Mouse (Mus musculus) limb, embryonic 15.5 days (tissue): Measurements from ENCODE around the gene Pih1d1. TPM values are rescaled to one million over a fixed set of nuclear protein-coding genes. Genes with fewer than 3 reads are reported as not detected.

ENCODE experiments used
- ATAC-seq: fragments of 200-750 bp; cut with Nextera tagmentation; 2 replicates; pipeline ENCODE4 v1.8.0; 2017; ENCODE audit warnings: low read depth, moderate TSS enrichment; ENCODE audit not compliant: insufficient number of reproducible peaks, low FRiP score, low TSS enrichment
- H3K27ac ChIP-seq: fragments of 300-500 bp; sonication (generic); 2 replicates; pipeline ENCODE4 v1.5.1; 2015; ENCODE audit warnings: moderate library complexity, mild to moderate bottlenecking, inconsistent platforms
- H3K27me3 ChIP-seq: fragments of 300-500 bp; sonication (generic); 2 replicates; pipeline ENCODE4 v1.6.1; 2015; ENCODE audit warnings: inconsistent platforms
- H3K36me3 ChIP-seq: fragments of 300-500 bp; sonication (generic); 2 replicates; pipeline ENCODE4 v1.6.1; 2015; ENCODE audit warnings: inconsistent platforms
- H3K4me1 ChIP-seq: fragments of 300-500 bp; sonication (generic); 2 replicates; pipeline ENCODE4 v1.6.1; 2015; ENCODE audit warnings: inconsistent platforms
- H3K4me2 ChIP-seq: fragments of 300-500 bp; sonication (generic); 2 replicates; pipeline ENCODE4 v1.6.1; 2015; ENCODE audit warnings: mild to moderate bottlenecking, inconsistent platforms
- H3K4me3 ChIP-seq: fragments of 300-500 bp; sonication (generic); 2 replicates; pipeline ENCODE4 v1.5.1; 2015; ENCODE audit warnings: mild to moderate bottlenecking, inconsistent platforms
- H3K9ac ChIP-seq: fragments of 300-500 bp; sonication (generic); 2 replicates; pipeline ENCODE4 v1.6.1; 2015; ENCODE audit warnings: inconsistent platforms
- H3K9me3 ChIP-seq: fragments of 300-500 bp; sonication (generic); 2 replicates; pipeline ENCODE4 v1.6.1; 2016; ENCODE audit warnings: inconsistent platforms
- WGBS: fragments of 180-500 bp; shearing (Covaris S2); methylation state at CpG from one replicate; pipeline ENCODE4 v1.1.7; 2015; 5-methylcytosine and 5-hydroxymethylcytosine counted together
- microRNA counts: library from miRNA; unstranded; fragments of <30 nt; microRNA quantifications from one replicate; lab custom pipeline; 2016
- microRNA-seq: library from miRNA; unstranded; fragments of <30 nt; microRNA quantifications from one replicate; pipeline ENCODE4, GENCODE M21; 2016
- polyA plus RNA-seq: library from polyadenylated mRNA; unstranded; fragments of >200 nt; fragmentation: Nextera tagmentation; extraction: Ambion mirVana; gene quantifications from 2 replicates; pipeline ENCODE4 v1.2.1, GENCODE M21; 2015

Gene Pih1d1
- polyA plus RNA-seq, 1 experiment from 2014 or later = 76.3 TPM

DNA sequence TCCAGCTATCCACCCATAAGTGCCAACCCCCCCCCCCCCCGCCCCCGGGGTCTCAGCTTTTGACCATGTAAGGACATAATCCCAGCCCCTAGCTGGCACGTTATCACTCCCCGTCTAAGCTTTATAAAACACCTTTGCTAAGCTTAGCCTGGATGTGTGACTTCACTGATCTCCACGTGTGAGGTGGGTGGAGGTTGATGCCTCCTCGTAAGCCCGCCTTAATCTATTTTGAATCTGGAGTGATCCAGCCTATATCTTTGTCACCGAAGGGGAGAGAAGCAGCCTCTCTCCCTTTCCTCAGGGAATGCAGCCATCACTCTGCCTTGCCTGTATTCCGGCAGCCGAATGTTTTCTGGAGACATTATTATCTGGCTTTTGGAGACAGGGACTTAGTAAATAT is 48.6 kb downstream of the Pih1d1 start:
- Histone ChIP-seq H3K9ac (no peak overlapping the region), H3K4me1 (peaks cover 5% of the 10 kb centered on the region; the same call in 1 of the 2 replicates), H3K36me3 (no peaks in the 10 kb centered on the region), H3K9me3 (no peaks in the 10 kb centered on the region), H3K27ac (no peak overlapping the region), H3K4me2 (no peak overlapping the region), H3K4me3 (no peak overlapping the region), H3K27me3 (0 out of 2 replicates have a peak, but pooled peaks cover 4% of the 10 kb centered on the region)
- WGBS = 49% methylated on average over 10 of the region's 10 CpGs
- no peak for ATAC-seq

DNA sequence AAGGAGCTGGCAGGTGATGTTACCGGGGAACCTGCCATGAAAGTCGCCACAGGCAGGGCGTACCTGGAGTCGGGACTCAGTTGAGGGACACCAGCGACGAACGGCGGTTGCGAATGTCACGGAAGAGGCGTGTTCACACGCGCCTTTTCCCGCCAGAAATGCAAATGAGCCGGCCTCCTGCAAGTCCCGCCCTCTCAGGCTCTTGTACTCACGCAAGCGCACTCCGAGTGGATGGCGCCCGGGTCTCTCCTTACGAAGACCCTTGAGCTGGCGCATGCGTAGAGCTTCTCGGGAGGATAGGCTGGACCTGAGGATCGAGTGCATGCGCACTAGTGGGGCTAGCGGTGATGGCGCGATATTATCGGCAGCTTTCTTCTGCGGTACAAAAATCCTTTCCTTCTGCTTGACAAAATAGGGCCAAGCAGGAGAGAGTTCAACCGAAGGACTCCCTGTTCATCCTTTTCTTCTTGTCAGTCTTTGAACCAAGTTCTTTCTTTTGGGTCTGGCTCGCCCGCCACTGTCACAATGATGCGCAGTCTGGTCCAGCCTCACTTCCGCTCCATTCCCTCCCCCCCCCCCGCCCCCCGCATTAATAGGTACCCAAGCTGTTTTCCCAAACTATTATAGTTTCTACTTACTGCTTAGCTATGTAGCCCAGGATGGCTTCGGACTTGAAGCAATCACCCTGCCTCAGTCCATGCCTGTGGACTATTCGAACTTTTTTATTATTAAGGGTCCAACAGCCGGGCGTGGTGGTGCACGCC is 50.5 kb downstream of the Pih1d1 start, which contains the start of gene Ccdc155:
Gene Ccdc155 (minus strand): TSS at position 513 of the 764 bp plus-strand sequence.
- H3K27me3 ChIP-seq = peaks cover 3% of the 10 kb centered on the region; the same call in 1 of the 2 replicates
- peak within 1 kb of the TSS; percentile 43; the same call in 1 of the 2 replicates for H3K27ac ChIP-seq
- H3K9ac ChIP-seq = no peak within 1 kb of the TSS
- 8% methylated on average over 44 of the region's 44 CpGs for WGBS
- H3K9me3 ChIP-seq = no peaks in the 10 kb centered on the region
- peak within 1 kb of the TSS; percentile 59 for H3K4me2 ChIP-seq
- H3K4me1 ChIP-seq = peaks cover 5% of the 10 kb centered on the region; the same call in 1 of the 2 replicates
- ATAC-seq = peak; percentile 91
- no peaks in the 10 kb centered on the region for H3K36me3 ChIP-seq
- H3K4me3 ChIP-seq = peak within 1 kb of the TSS; percentile 47

DNA sequence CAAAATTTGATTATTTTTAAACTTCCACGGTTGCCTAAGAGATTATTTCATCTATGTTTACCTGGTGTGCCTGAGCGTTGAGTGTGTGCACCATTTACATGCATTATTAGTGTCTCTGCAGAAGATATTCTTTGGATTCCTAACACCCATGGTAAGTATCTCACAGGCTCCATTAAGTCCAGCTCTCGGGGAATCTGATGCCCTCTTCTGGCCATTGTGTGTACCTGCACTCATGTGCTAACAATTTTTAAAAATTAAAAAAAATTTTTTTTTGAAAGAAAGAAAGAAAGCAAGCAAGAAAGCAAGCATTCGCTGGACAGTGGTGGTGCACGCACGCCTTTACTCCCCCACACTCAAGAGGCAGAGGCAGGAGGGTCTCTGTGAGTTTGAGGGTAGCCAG is 54.2 kb downstream of the Pih1d1 start:
- Histone ChIP-seq H3K4me2 (no peak overlapping the region), H3K9ac (no peak overlapping the region), H3K27me3 (peaks cover 31% of the 10 kb centered on the region), H3K9me3 (no peaks in the 10 kb centered on the region), H3K4me1 (peaks cover 13% of the 10 kb centered on the region; the same call in 1 of the 2 replicates), H3K27ac (no peak overlapping the region), H3K4me3 (no peak overlapping the region), H3K36me3 (no peaks in the 10 kb centered on the region)
- no peak for ATAC-seq
- WGBS = 79% methylated on average over 6 of the region's 6 CpGs

MicroRNAs encoded within 50 kb of the gene (microRNA counts, 519-probe panel; counts per million panel counts)
- 2,254 counts per million, percentile 43 among the panel's probes with 10 or more counts for microRNA mmu-miR-150 (lab: Ali Mortazavi, UCI)

Small RNA genes lying within 50 kb of the gene (microRNA-seq; reads per million reads assigned to microRNA genes)
- gene Mir150 (17.8 reads per million, percentile 32 among the genes with 10 or more reads in this experiment), gene Mir5121 (10.0 reads per million, percentile 25 among the genes with 10 or more reads in this experiment), gene Mir7055 (not detected)

Other genes with a start within 250 kb of the Pih1d1 start
- 68.8 and 71.9 TPM in 2 replicates for gene Ap2a1, start 224.8 kb upstream of the Pih1d1 start, polyA plus RNA-seq
- gene Tsks, start 211.1 kb upstream of the Pih1d1 start, polyA plus RNA-seq = 0.17 TPM in 1 of 2 replicates, not detected in the other
- gene Cpt1c, start 179.5 kb upstream of the Pih1d1 start, polyA plus RNA-seq = 27.9 and 28.3 TPM in 2 replicates
- 408 and 429 TPM in 2 replicates for gene Prmt1, start 167.7 kb upstream of the Pih1d1 start, polyA plus RNA-seq
- 101 and 105 TPM in 2 replicates for gene Irf3, start 156.7 kb upstream of the Pih1d1 start, polyA plus RNA-seq
- 58.8 and 59.4 TPM in 2 replicates for gene Bcl2l12, start 155.6 kb upstream of the Pih1d1 start, polyA plus RNA-seq
- gene Scaf1, start 137.9 kb upstream of the Pih1d1 start, polyA plus RNA-seq = 34.8 TPM in 2 replicates
- gene Rras, start 136.3 kb upstream of the Pih1d1 start, polyA plus RNA-seq = 44.9 and 49.1 TPM in 2 replicates
- gene Prr12, start 101.4 kb upstream of the Pih1d1 start, polyA plus RNA-seq = 9.3 and 11.5 TPM in 2 replicates
- 63.0 and 70.3 TPM in 2 replicates for gene Nosip, start 91.9 kb upstream of the Pih1d1 start, polyA plus RNA-seq
- gene Prrg2, start 91.6 kb upstream of the Pih1d1 start, polyA plus RNA-seq = 23.1 and 25.1 TPM in 2 replicates
- 653 and 714 TPM in 2 replicates for gene Rcn3, start 62.1 kb upstream of the Pih1d1 start, polyA plus RNA-seq
- gene Fcgrt, start 50.5 kb upstream of the Pih1d1 start, polyA plus RNA-seq = 99.7 and 121 TPM in 2 replicates
- 1,215 and 1,484 TPM in 2 replicates for gene Rps11, start 29.9 kb upstream of the Pih1d1 start, polyA plus RNA-seq
- 1,220 and 1,390 TPM in 2 replicates for gene Rpl13a, start 25.5 kb upstream of the Pih1d1 start, polyA plus RNA-seq
- 0.65 TPM in 1 of 2 replicates, not detected in the other for gene Gm45713, start 18.1 kb upstream of the Pih1d1 start, polyA plus RNA-seq
- 2.1 and 2.7 TPM in 2 replicates for gene Flt3l, start 17.9 kb upstream of the Pih1d1 start, polyA plus RNA-seq
- 44.1 and 49.1 TPM in 2 replicates for gene Aldh16a1, start 281 bp downstream of the Pih1d1 start, polyA plus RNA-seq
- 0.12 and 0.24 TPM in 2 replicates for gene Slc17a7, start 9.6 kb downstream of the Pih1d1 start, polyA plus RNA-seq
- not detected in 2 replicates for gene Gfy, start 25.3 kb downstream of the Pih1d1 start, polyA plus RNA-seq
- gene Pth2, start 26.7 kb downstream of the Pih1d1 start, polyA plus RNA-seq = not detected in 2 replicates
- 1.2 and 2.7 TPM in 2 replicates for gene Ccdc155, start 50.6 kb downstream of the Pih1d1 start, polyA plus RNA-seq
- gene Dkkl1, start 57.8 kb downstream of the Pih1d1 start, polyA plus RNA-seq = 51.2 and 64.5 TPM in 2 replicates
- 131 and 134 TPM in 2 replicates for gene Tead2, start 61.5 kb downstream of the Pih1d1 start, polyA plus RNA-seq
- gene Cd37, start 84.8 kb downstream of the Pih1d1 start, polyA plus RNA-seq = 3.8 and 5.1 TPM in 2 replicates
- 0.09 TPM in 1 of 2 replicates, not detected in the other for gene Slc6a16, start 86.8 kb downstream of the Pih1d1 start, polyA plus RNA-seq
- gene Slc6a21, start 123.2 kb downstream of the Pih1d1 start, polyA plus RNA-seq = not detected in 2 replicates
- gene Trpm4, start 179.5 kb downstream of the Pih1d1 start, polyA plus RNA-seq = 22.0 and 22.6 TPM in 2 replicates
- gene Hrc, start 181.0 kb downstream of the Pih1d1 start, polyA plus RNA-seq = 6.5 and 15.1 TPM in 2 replicates
- gene Ppfia3, start 212.7 kb downstream of the Pih1d1 start, polyA plus RNA-seq = 7.8 and 9.1 TPM in 2 replicates
- gene Lin7b, start 216.3 kb downstream of the Pih1d1 start, polyA plus RNA-seq = 2.3 and 2.5 TPM in 2 replicates
- 199 and 204 TPM in 2 replicates for gene Snrnp70, start 241.4 kb downstream of the Pih1d1 start, polyA plus RNA-seq